Mouse (Mus musculus): ENCODE measurements at regions not wholly inside any gene's neighbourhood (a gene's known extent, or its start where the extent isn't known, plus 50 kb on each side); places are given as distances from the start of the nearest gene placed in this dataset.
A peak's percentile ranks its signal among the peaks of the same experiment; 100 is the strongest.

DNA sequence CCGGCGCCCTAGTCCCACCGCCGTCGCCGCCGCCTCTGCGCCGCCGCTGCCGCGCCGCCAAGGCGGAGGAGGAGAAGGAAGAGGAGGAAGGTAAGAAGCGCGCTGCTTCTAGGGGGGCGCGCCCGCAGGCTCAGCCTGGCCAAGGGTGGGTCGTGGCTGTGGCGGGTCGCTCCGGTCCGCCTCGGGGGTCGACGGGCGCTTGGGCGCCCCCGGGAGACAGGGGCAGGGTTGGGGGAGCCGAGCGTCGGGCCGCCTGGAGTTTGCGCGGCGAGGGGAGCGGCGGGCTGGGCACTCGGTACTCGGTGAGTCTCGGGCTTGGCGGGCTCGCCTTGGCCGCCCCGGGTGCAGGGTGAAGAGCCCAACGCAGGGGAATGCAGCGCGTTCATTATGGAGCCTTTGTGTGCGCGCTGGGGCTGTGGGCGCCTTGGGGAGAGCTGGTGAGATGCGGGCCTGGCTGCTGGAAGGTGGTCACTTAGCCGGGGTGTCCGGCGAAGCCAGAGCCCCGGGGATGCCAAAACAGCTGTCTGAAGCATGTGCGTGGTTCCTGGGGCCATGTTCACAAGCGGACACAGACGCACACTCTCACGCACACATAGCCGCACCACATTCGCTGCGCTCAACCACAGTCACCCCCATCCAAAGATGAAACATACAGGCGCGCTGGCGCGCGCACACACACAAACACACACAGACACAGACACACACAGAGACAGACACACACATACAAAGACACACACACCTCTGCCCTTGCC lies 63.9 kb upstream of the Frmpd3 start:
- 12% methylated on average over 63 of the region's 69 CpGs for WGBS
- Histone ChIP-seq H3K27me3 (peaks cover 77% of the 10 kb centered on the region), H3K9ac (peak overlapping the region; percentile 76), H3K4me1 (replicated peaks) (no peaks in the 10 kb centered on the region; the same call in 1 of the 2 replicates), H3K36me3 (no peaks in the 10 kb centered on the region), H3K27ac (replicated peaks) (peak overlapping the region; percentile 78), H3K4me2 (peak overlapping the region; percentile 59), H3K9me3 (no peaks in the 10 kb centered on the region), H3K4me3 (peak overlapping the region; percentile 57)
- peak; percentile 55 for ATAC-seq (ENCODE audit: low read depth)

DNA sequence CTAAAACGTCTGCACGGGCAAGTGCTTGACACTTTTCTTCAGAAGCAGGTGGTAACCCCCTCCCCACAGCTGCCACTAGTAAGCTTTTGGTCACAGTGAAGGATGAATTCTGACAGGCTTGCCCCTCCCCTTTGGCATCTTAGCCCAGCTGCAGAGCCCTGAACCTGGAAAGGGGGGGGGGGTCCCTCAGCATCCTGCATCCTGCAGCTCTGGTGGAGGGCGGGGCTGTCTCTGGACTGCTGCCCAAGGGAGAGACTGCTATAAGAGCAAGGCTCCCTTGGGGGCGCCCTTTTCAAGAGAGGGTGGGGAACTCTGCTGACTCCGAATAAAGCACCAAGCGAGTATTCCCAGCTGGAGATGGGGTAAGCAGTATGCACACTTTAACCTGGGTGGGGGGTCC lies 62.8 kb upstream of the Frmpd3 start:
- H3K4me2 ChIP-seq, result peak overlapping the region; percentile 59
- peak overlapping the region; percentile 76; the same call in 1 of the 2 replicates for H3K9ac ChIP-seq
- H3K27me3 ChIP-seq, result peaks cover 77% of the 10 kb centered on the region
- H3K27ac ChIP-seq (replicated peaks), result no peak overlapping the region
- no peaks in the 10 kb centered on the region; the same call in 1 of the 2 replicates for H3K4me1 ChIP-seq (replicated peaks)
- ATAC-seq (ENCODE audit: low read depth), result no peak
- WGBS, result 10% methylated on average over 6 of the region's 6 CpGs
- peak overlapping the region; percentile 57 for H3K4me3 ChIP-seq
- H3K9me3 ChIP-seq, result no peaks in the 10 kb centered on the region
- no peaks in the 10 kb centered on the region for H3K36me3 ChIP-seq

DNA sequence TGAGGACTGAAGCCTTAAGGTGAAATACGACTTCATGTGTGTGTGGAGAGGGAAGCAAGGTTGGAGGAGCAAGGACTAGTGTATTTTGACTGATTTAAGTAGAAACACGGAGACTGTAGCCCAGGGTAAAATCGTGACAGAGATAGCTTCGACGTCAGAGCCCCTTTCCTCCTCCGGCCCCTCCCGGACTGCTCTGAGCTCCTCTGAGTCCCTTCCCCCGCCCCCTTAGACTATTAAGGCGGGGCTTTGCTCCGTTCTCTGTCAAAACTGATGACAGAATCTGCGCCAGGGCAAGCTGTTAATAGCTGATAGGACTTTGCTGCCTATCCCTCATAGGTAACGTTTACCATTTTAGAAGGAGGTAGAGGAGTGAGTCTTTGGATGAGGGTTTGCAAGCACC lies 62.0 kb upstream of the Frmpd3 start:
- Histone ChIP-seq H3K4me2 (peak overlapping the region; percentile 59), H3K4me3 (peak overlapping the region; percentile 18), H3K9me3 (no peaks in the 10 kb centered on the region), H3K4me1 (replicated peaks) (no peaks in the 10 kb centered on the region; the same call in 1 of the 2 replicates), H3K9ac (peak overlapping the region; percentile 50), H3K27me3 (peaks cover 70% of the 10 kb centered on the region), H3K36me3 (no peaks in the 10 kb centered on the region), H3K27ac (replicated peaks) (no peak overlapping the region)
- WGBS, result 25% methylated on average over 12 of the region's 12 CpGs
- no peak for ATAC-seq (ENCODE audit: low read depth)
